Mouse (Mus musculus) small intestine, adult 2 months (tissue): Measurements from ENCODE around the gene Trpm1. TPM values are rescaled to one million over a fixed set of nuclear protein-coding genes. Genes with fewer than 3 reads are reported as not detected.
A peak's percentile ranks its signal among the peaks of the same experiment; 100 is the strongest.

ENCODE experiments used
- H3K27ac ChIP-seq: fragments of 200-500 bp; 2 replicates; pipeline ENCODE4 v1.5.1; 2012; ENCODE audit warnings: low read depth, low read length, control low read depth, inconsistent platforms; ENCODE audit not compliant: insufficient read depth
- H3K27me3 ChIP-seq: fragments of 200-500 bp; 2 replicates; pipeline ENCODE4 v1.6.1; 2012; ENCODE audit warnings: mild to moderate bottlenecking, moderate library complexity, low read length, inconsistent platforms; ENCODE audit not compliant: control insufficient read depth, insufficient read depth
- H3K36me3 ChIP-seq: fragments of 200-500 bp; 2 replicates; pipeline ENCODE4 v1.6.1; 2012; ENCODE audit warnings: mild to moderate bottlenecking, low read length, control low read depth, inconsistent platforms; ENCODE audit not compliant: control insufficient read depth, insufficient read depth
- H3K4me1 ChIP-seq: fragments of 200-500 bp; 2 replicates; pipeline ENCODE4 v1.6.1; 2012; ENCODE audit warnings: low read length, inconsistent platforms, mixed read lengths; ENCODE audit not compliant: control insufficient read depth, insufficient read depth, insufficient read length
- H3K4me3 ChIP-seq: fragments of 200-500 bp; 2 replicates; pipeline ENCODE4 v1.5.1; 2012; ENCODE audit warnings: low read depth, mild to moderate bottlenecking, control low read depth, inconsistent platforms, low read length, moderate library complexity
- CTCF ChIP-seq: fragments of 200-500 bp; IDR thresholded peaks from 2 replicates; pipeline ENCODE4 v1.5.1; 2012; ENCODE audit warnings: low read depth, mild to moderate bottlenecking, control low read depth, inconsistent platforms, low read length, moderate library complexity, mixed read lengths; ENCODE audit not compliant: insufficient replicate concordance, insufficient read length; ENCODE audit errors: extremely low read depth
- POLR2A ChIP-seq: fragments of 200-500 bp; IDR thresholded peaks from 2 replicates; pipeline ENCODE4 v1.6.1; 2012; ENCODE audit warnings: low read depth, mild to moderate bottlenecking, control low read depth, inconsistent platforms, low read length, moderate library complexity
- WGBS: fragments of 180-500 bp; shearing (Covaris S2); methylation state at CpG from one replicate; pipeline ENCODE4 v1.1.7; 2018; 5-methylcytosine and 5-hydroxymethylcytosine counted together
- polyA plus RNA-seq: library from polyadenylated mRNA; depleted of rRNA; stranded (reverse); fragments of >200 nt; gene quantifications from 2 replicates; pipeline ENCODE4 v1.2.3, GENCODE M21; 2012

Gene Trpm1
- polyA plus RNA-seq, 1 experiment = 0.05 TPM

DNA sequence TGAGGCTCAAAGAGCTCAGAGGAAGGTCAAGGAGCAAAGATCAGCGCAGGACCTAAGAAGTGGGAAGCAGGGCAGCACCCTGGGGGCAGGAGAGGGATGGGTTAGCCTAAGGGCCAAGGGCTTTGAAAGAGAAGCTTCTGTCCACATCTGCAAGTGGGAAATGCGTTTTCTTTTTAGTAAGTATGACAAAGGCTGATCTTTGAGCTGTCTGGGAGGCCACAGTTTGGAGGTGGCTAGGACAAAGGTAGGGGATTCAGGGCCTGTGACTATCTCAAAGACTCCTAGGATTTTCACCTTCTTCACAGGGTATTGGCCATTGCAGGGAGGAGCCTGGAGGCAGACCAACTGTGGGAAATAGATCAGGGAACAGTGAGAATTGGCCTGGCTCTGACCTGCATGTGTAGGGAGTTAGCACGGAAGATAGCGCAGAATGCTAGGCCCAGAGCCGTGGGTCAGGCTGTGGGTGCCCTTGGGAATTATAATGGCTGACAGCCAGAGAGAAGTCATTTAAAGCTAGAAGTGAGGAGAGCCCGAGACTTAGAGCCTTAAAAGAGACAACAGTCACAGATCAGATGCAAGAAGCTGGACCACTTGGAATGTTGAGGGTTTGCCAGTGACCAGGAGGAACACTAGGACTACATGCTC, 3.1 kb upstream of the Trpm1 start:
- Histone ChIP-seq H3K36me3 (no peaks in the 10 kb centered on the region), H3K27me3 (no peaks in the 10 kb centered on the region), H3K27ac (no peak overlapping the region), H3K4me1 (peaks cover 2% of the 10 kb centered on the region; the same call in 1 of the 2 replicates), H3K4me3 (no peak overlapping the region)
- WGBS = 73% methylated on average over 6 of the region's 6 CpGs
- TF ChIP-seq CTCF (no peak), POLR2A (no peak)

DNA sequence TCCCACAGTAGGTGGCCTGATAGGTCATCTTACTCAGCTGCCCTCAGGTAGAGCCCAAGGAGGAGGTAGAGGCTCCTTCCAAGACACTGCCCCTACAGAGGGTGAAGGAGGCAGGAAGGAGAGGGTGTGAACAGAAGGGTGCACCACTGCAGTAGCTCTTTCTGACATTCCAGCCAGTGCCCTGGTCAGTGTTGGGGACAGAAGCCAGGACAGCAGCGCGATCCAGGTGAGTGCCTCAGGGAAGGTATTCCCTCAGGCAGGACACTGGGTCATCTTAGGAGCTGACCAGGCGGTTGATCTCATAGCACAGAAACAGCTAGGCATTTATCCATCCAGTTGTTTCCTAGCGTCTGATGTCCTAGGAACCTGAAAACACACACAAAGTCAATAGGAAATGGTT, 1.6 kb downstream of the Trpm1 start:
- H3K27me3 ChIP-seq = no peaks in the 10 kb centered on the region
- no peak overlapping the region for H3K27ac ChIP-seq
- no peaks in the 10 kb centered on the region for H3K36me3 ChIP-seq
- TF ChIP-seq CTCF (no peak), POLR2A (no peak)
- 64% methylated on average over 4 of the region's 4 CpGs for WGBS
- no peak overlapping the region for H3K4me3 ChIP-seq
- peaks cover 9% of the 10 kb centered on the region for H3K4me1 ChIP-seq

DNA sequence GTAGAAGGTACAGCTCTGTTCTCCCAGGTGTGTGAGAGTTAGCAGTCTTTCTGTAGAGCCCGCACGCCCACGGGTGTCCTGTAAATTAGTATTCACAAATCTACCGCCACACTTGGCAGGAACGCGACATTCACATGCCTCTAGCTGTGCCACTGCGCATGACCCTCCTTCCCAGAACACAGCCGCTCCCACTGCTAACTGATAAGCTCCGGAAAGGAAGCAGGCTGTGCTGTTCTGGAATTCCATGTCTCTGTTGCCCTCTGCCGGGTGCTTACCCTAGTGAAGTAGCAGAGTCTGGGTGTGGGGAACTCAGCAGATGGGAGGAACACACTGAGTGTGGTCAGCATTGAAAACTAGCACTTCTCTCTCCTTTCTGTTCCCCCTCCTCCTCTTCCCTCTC, 2.1 kb downstream of the Trpm1 start:
- no peaks in the 10 kb centered on the region for H3K36me3 ChIP-seq
- TF ChIP-seq CTCF = peak; percentile 60; the same call in 1 of the 2 replicates
- no peak for TF ChIP-seq POLR2A
- H3K27ac ChIP-seq = 0 out of 2 replicates have a peak overlapping the region, but pooled peaks have one; percentile 29
- no peaks in the 10 kb centered on the region for H3K27me3 ChIP-seq
- peaks cover 9% of the 10 kb centered on the region for H3K4me1 ChIP-seq
- 1% methylated on average over 10 of the region's 10 CpGs for WGBS
- no peak overlapping the region for H3K4me3 ChIP-seq

DNA sequence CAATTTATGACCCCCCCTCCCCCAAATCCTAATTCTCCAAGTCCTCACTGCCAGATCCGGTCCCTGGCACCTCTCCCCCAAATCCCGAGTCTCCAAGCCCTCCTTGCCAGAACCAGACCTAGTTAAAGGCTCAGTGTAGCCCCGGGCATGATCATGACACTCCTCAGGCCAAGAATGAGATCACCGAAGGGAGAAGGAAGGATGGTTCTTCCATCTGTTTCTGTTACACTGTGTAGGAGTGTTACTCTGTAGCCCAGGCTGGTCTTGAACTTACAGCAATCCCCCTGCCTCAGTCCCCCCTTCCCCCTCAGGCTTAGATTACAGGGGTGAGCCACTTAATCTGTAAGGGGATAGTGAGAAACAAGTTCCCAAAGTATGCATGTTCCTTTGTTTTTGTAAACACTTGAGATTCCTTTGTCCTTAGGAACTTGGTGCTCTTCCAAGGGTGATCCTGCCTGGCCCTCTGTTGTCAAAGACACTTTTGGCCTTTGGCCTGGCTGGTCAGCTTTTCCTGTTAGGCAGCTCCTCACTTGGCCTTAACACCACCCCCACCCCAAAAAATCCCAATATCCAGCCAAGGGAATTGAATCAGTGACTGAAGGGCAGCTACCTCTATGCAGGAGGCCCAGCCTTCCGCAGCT, 2.8 kb downstream of the Trpm1 start:
- Histone ChIP-seq H3K4me3 (no peak overlapping the region), H3K4me1 (peaks cover 9% of the 10 kb centered on the region), H3K27ac (peak overlapping the region; percentile 29), H3K36me3 (no peaks in the 10 kb centered on the region), H3K27me3 (no peaks in the 10 kb centered on the region)
- 68% methylated on average over 5 of the region's 5 CpGs for WGBS
- TF ChIP-seq POLR2A = no peak
- no peak for TF ChIP-seq CTCF

DNA sequence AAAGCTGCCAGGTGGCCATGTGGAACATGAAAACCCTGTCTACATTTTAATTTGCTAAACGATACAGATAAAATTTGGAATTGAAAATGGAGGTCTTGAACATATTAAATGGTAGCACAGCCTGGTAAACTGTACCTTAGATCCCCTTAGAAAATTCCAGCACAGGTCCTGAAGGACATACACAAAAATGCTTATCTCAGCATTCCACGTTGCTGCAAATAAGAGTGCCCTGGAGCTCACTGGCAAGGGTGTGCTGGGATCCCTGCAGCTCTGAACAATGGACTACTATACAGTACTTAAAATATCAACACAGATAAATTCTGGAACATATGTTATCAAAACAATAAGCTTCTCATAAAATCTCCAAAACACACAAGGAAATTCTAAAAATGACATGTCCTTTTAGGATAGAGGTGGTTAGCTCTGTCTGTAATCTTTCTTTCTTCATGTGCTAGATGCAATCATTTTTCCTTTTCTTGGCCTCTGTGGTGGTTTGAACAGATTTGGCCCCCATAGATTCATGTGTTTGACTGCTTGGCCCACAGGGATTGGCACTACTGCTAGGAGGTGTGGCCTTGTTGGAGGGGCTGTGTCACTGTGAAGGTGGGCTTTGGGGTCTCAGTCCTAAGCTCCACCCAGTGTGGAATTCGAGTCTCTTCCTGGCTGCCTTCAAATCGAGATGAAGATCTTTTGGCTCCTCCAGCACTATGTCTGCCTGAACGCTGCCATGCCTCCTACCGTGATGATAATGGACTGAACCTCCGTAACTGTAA, 3.5 kb downstream of the Trpm1 start:
- WGBS = 61% methylated on average over 7 of the region's 7 CpGs
- Histone ChIP-seq H3K4me1 (peaks cover 9% of the 10 kb centered on the region), H3K4me3 (no peak overlapping the region), H3K36me3 (no peaks in the 10 kb centered on the region), H3K27ac (no peak overlapping the region), H3K27me3 (no peaks in the 10 kb centered on the region)
- TF ChIP-seq CTCF (no peak), POLR2A (no peak)

DNA sequence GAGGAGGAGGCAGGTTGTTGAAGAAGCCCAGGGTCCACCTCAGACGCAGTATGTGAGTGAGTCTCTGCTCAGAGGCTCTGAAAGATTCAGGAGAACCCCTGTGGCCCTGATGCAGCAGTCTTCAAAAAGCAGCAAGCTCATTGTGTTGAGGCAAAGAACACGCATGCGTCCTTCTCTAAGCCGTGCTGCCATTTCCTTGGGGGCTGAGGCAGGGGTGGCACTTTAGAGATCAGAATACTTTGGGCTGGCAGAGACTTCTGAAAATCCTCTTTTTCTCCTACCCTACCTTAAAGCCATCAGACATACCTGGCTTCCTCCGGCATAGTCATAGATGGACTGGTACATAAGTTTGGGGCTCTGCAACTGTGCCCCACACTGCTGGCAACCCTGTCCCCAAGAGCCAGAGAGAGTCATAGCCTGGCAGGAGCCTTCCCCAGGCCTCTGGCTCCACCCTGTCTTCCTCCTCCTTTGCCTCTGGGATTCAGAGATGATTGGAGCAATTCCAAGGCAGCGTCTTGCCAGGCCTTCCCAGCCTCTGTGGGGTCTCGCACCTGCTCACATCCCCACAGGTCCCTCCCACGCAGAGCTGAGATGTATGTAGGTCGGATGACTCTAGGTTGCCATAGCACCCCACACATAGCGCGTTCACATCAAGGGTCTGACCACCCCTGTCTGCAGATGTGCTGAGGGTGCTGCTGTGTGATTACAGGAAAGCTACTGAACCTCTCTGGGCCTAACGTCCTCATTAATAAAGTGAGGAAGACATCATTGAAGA, 4.8 kb downstream of the Trpm1 start:
- TF ChIP-seq POLR2A (no peak), CTCF (no peak)
- WGBS = 77% methylated on average over 12 of the region's 12 CpGs
- Histone ChIP-seq H3K27ac (0 out of 2 replicates have a peak overlapping the region, but pooled peaks have one; percentile 46), H3K27me3 (no peaks in the 10 kb centered on the region), H3K4me1 (peaks cover 9% of the 10 kb centered on the region), H3K36me3 (no peaks in the 10 kb centered on the region), H3K4me3 (no peak overlapping the region)
